Mouse (Mus musculus) activated CD4-positive, CD25-positive, alpha-beta regulatory T cell, adult 4 months (primary cell): ENCODE measurements around the gene Pde4d. TPM values are rescaled to one million over a fixed set of nuclear protein-coding genes. Genes with fewer than 3 reads are reported as not detected.

Experiments used
- ATAC-seq: one replicate; pipeline ENCODE4 v1.8.0; 2017
- polyA plus RNA-seq, 2 experiments: library from polyadenylated mRNA; unstranded; fragments of 100-300 nt; shearing (Covaris generic); gene quantifications; one replicate each; pipeline ENCODE4 v1.2.1; 2017

The Pde4d gene
- polyA plus RNA-seq, 2 experiments from 2014 or later = 7.3 to 7.6 TPM

- no peak for ATAC-seq
Measured at GRCm38 (mm10) chr13:108490872-108491271, 41.1 kb downstream of the Pde4d start.

GRCm38 (mm10) chr13:108492886-108493285 lies 43.1 kb downstream of the Pde4d start:
- no peak for ATAC-seq

DNA sequence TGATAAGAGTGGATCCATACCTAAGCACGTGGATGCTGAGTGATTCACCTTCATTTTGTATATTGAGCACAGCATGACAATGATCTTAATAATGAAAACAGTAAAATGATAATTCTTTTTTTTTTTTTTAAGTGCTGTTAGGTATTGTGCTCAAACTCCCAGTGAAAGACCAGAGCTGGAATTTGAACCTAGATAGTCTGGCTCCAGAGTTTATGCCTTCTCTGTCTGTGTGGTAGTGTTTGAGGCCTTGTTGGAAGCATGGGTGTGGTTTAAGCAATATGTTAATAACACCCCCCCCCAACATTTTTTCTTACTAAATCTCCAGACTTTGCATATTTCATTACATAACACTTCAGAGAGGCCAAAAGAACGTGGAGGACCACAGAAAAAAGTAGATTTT lies 44.6 kb downstream of the Pde4d start:
- ATAC-seq = no peak

- no peak for ATAC-seq
Measured at GRCm38 (mm10) chr13:108497768-108498167, 48.0 kb downstream of the Pde4d start.

DNA sequence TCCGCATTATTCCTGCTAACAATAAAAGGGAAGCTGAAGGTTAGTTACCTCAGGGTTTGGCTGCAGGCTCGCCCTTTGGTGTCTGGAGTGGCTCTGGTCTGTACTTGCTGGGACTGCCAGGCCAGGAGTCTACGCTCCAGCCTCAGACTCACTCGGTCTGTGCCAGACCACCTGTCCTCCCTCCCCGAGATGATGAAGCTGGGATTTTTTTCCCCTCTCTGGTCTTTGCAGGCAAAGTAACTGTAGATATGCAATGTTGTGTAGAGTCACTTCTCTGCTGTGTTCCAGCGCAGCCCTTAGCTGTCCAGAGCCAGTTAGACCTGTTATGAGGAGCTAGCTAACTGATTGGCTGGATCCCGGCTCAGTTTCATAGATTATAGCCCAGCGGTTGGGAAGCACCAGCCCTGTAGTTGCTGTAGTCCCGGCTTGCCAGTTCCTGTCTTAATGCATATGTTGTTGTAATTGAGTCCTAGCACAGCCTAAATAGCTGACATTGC lies 48.5 kb downstream of the Pde4d start:
- ATAC-seq = no peak

DNA sequence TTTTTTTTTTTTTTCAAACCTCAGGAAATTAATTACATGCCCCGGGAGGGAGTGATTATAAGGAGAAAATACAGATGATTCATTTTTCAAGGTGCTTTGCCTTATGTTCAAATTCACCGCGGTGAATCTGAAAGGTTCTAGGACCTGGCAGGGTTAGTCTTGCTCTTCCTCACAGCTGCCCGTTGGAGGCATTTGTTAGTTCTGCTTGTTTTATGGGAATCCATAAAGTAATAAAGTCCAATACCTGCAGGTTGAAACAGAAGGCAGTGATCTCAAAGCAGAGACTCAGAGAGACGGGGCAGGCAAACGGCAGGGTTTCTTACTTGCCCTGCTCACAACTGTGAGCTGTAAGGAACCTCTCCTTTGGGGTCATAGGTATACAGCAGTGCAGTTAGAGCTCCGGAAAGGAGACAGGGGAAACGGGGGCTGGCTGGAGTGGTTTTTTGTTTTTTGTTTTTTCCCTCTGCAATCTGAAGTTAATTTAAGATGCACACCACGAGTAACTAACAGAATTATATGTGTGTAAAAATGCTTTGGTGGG lies 49.1 kb downstream of the Pde4d start:
- ATAC-seq = no peak

DNA sequence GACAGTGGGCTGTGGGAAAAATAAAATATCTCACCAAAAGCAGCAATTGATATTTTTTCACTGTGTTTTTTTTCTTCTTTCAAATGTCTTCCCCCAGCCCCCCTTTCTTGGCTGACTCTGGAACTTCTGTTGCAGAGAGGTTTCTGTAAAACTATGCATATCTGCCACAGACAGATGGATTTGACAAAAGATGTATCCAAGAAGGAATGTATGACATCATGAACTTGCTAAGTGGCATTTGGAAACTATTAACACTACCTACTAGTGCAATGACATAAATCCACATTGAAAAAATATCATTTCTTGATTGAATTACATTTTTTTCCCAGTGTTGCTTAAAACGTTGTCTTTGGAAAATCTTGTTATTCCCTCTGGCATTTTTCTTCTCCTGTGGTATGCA lies 51.6 kb downstream of the Pde4d start:
- no peak for ATAC-seq

GRCm38 (mm10) chr13:108524548-108524947 lies 74.8 kb downstream of the Pde4d start:
- no peak for ATAC-seq

DNA sequence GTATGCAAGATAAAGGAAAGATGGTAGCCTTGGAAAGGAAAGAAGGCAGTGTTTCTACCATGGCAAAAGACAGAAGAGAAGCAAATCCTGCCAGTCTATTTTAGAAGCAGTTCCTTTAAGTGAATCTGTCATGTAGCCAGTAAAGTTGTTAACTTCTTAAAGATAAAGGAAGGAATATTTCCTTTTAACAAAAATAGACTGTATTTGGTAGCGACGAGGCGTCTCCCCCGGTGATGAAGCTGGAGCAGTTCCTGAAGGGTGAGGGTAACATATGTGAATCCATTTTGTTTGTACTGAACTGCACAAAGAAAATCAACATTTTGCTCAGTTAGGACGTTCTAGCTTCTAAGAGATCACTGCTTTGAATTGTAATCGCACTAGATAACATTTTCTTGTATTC lies 75.2 kb downstream of the Pde4d start:
- ATAC-seq = no peak

DNA sequence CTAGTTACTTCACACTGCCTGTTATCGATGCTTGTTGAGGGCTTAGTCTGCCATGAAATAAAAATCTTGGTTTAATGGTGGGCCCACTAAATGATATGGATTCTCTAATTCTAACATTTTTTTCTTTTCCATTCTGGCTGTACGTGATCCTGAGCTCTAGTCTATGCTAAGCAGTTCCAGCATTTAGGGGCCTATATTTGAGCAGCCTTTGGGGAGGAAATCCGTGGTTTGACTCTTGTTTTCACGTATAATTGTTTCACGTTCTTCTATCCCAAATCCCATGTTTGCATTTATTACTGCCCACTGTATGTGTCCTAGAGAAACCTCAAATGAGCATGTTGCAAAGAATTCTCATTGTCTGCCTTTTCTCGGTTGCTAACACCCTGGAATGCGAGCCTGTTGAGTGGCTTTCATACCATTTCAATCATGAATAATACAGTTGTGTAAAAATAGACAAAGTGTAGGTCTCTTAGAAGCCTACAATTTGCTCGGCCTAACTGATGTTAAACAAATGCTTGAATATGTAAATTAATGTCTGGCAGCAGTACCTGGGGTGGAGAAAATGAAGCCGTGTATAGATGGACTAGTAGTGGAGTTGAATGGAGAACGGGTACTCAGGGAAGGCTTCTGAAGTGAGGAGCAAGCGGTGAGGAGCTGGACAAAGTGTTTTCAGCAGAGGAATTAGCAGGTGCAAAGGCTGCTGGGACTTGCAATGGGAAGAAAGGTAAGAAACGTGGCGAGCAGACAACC lies 76.7 kb downstream of the Pde4d start:
- no peak for ATAC-seq

- peak; percentile 43 for ATAC-seq
Measured at GRCm38 (mm10) chr13:108527090-108527770, 77.5 kb downstream of the Pde4d start.

- ATAC-seq = no peak
Measured at GRCm38 (mm10) chr13:108528343-108528742, 78.6 kb downstream of the Pde4d start.

DNA sequence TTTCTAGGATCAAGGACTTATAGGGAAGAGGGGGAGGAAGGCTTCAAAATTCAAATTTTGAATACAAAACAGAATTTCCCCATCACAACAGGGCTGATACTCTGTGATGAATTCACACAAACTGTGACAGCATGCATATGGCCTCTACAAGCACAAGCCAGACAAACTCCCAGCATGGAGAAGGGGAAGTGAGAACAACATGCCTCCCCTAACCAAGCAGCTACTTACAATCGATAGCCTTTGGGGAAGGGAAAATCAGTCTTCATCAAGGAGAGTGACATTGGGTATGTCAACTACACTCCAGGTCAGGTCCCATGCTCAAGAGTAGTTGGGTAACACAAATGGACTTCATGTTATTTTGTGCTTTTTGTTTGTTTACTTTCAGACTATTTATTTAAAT lies 83.1 kb downstream of the Pde4d start:
- ATAC-seq = no peak

GRCm38 (mm10) chr13:108536436-108536835 lies 86.7 kb downstream of the Pde4d start:
- no peak for ATAC-seq

DNA sequence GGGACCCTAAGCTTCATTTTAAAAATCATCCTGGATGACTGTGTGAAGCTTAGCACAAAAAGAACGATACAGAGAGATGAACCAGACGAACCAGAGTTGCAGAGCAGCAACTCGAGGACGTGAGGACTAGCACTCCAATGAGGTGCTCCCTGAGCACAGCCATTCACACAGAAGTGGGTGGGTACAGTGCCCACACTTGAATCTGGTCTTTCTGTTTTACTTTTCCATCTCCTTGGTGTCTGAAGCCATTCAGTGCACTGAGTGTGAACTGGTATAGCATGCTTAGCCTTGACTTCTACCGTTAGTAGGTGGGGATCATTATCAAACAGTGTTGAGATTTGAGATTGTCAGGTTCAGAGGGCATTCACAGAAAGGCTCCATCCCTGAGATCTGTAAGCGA lies 87.2 kb downstream of the Pde4d start:
- no peak for ATAC-seq

DNA sequence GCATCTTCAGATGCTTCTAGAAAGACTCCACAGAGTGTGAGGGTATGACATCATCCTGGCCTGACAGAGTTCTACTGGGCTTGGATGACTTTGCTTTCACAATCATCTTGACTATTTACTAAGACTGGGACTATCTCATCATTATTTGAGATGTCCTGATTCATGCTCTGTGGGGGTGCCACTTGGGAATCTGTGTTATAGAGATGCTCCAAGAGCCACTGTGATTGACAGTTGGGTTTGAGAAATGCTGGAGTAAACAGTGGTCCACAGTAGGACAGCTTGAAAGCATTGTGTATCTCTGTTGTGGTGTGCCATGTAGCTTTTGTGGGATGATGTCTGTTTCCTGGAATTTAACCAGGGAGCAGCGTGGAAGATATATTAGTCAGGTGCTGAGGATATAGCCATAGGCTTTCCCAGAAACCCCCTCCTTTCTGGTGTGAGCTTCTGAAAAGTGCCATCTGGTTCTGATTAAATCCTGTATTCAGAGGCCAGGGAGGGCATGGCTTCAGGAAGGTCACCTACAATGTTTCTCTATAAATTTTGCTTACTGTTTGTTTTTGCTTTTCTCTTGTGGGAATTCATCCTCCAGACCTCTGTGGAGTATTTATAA lies 89.1 kb downstream of the Pde4d start:
- no peak for ATAC-seq

DNA sequence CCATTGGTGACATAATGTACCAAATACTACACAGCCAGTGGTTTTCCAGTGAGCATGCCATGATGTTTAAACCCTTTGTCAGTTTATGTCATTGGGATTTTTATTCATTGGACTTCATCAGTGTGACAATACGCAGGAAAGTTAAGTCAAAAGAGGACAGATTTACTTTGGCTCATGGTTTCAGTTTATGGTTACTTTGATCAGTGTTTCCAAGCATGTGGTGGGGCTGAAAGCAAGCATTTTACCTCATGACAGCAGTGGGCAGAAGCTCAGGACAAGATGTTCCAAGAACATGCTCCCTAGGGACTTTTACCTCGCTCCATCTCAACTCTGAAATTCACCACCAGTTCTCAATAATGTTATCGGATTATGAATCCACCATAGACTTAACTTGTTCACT lies 91.7 kb downstream of the Pde4d start:
- ATAC-seq = no peak

- ATAC-seq = no peak
Measured at GRCm38 (mm10) chr13:108542342-108542761, 92.6 kb downstream of the Pde4d start.

- no peak for ATAC-seq
Measured at GRCm38 (mm10) chr13:108552288-108552687, 102.5 kb downstream of the Pde4d start.

GRCm38 (mm10) chr13:108552995-108553394 lies 103.2 kb downstream of the Pde4d start:
- ATAC-seq = no peak

DNA sequence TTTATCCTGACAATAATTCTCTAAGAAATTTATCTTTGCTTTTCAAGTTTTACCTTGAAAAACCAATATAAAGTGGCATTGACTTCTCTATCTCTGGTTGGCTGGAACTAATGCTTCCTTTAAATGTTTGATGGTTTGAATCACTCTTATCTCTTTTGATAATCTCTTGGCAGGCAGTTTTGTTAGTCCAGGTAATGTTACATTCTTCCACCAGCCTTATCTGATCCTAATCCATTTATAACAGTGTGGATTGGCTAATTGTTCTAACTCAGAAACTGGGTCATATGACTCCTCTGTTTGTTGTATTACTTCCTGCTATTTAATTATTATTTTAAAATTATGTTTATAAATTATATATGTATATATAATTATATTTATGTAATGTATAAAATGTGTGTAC lies 105.2 kb downstream of the Pde4d start:
- ATAC-seq = no peak

- ATAC-seq = peak; percentile 70
Measured at GRCm38 (mm10) chr13:108596938-108597337, 147.2 kb downstream of the Pde4d start.

DNA sequence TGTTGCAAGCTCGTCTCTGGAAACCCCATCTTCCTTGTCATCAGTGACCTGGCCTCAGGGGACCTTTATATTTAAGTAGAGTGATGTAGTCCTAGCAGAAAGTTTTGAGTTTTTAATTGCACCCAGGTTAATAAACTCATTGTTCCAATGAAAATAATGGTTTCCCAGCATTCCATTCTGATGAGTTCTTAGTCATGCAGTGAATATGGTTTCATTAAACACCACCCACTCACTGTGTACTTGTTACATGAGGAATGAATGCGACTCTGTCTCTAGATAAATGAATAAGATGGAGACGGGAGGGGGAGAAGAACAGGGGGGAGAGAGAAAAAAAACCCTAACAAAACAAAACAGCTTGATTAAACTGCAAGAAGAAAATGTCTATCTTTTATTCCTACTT lies 148.9 kb downstream of the Pde4d start:
- ATAC-seq = no peak
